Mouse (Mus musculus): Measurements from ENCODE around the gene Tollip.
A peak's percentile ranks its signal among the peaks of the same experiment; 100 is the strongest.

The Tollip gene

DNA sequence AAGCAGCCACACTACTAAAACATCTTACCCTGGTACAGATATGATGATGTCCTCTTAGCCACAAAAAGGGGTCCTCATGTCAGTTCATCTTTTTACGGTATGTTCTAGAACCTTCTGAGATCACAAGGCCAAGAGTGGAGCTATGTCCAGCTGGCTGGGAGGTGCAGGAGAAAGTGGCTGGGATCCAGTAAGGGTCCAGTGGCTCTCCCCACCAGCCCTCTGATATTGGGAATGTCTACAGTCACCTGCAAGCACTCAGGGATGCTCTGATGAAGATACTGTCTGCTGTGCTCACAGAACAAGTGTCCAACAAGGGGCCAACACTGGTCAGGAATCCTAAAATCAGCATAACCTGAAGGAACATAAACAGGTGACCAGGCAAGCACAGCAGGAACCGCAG is at the start of gene Tollip:
Gene Tollip (minus strand): TSS at position 101 of the 400 bp plus-strand sequence.
- DNase-seq (ENCODE audit: low read depth), result no peak

DNA sequence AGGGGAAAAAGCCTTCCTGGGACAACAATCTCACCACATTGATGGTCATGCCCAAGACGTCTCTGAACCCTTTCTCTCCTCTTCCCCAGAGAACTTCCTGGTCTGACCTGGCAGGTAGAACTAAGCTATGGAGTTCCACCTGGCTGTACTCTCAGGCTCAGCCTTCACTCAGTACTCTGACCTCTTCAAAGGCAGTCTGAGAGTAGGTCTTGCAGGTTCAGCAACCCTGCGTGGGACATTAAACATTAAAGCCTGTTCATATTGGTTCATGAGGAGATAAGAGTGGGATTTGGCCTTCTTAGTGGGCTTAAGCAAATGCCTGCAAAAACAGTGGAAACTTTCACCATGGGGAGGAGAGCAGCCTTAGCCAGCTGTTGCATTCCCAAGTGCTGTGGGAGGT is 48.0 kb upstream of the Tollip start:
- no peak for DNase-seq (ENCODE audit: low read depth)

DNA sequence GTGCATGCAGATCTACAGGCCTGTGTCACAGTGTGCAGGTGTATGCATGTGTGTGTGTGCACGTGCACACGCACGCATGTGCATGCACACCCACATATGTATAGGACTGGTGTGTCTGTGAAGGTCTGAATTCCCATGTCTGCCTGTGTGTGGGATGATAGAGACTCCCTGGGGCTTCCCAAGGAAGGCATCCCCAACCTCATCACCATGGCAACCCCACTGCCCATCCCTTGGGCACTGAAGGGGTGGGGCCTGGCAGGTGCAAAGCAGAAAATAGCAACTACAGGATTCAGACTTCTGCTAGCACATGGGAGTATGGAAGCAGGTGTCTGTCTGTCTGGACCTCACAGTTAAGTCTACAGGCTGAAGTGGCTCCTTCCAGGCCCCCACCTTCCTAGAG is 44.2 kb upstream of the Tollip start:
- no peak for DNase-seq (ENCODE audit: low read depth)

DNA sequence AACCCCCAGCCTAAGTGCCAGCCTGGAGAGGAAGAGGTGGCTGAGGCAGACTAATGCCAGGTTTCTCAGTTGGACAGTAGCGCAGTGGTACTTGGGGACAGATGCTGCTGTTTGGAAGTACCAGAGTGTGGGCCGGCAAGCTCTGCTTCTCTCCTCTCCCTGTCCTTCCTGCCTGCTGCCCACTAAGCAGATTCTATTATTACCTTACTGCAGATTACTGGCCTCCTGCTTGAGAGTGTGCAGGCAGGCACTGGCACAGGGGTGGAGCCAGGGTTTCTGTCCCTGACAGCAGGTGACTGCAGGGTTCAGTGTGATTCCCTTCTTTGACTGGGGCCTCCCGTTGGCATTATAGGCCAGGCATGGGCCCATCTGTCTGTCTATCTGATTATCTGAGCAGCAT is 43.2 kb upstream of the Tollip start:
- no peak for DNase-seq (ENCODE audit: low read depth)

DNA sequence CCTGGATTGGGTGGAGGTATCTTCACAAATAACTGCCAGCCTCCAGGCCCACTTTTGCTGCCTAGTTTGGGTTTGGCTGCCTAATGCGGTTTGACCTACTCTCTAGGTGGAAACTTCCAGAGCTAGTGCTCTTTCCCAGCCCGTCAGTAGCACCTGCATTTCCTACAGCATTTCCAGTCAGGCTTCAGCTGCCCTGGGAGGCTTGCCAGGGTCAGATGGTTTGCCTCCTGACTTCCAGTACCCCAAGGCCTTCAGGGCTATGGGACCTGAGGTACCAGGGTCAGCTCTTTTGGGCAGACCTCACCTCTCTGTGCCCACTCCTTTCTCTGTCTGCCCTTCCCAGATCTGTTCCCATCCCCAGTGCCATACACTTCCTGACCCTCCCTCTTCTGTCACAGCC is 42.6 kb upstream of the Tollip start:
- no peak for DNase-seq (ENCODE audit: low read depth)

DNA sequence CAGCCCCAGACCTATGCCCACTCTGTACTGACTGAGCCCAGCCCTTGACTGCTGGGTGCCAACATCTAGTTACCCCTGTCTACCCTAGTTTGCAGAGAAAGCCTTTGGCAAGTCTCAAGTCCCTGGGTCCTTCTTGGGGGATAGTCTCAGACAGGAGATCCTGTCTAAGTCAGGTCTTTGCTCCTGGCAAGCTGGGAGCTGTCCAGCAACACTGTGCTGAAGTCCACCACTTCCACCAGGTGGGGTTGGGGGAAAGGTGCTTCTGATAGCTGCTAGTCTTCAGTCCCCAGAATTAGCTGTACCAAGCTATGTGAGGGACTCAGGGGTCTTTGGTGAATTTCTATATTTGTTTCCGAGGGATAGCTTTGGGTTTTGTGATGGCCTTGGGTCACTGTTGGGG is 40.8 kb upstream of the Tollip start:
- DNase-seq (ENCODE audit: low read depth), result peak; percentile 17

DNA sequence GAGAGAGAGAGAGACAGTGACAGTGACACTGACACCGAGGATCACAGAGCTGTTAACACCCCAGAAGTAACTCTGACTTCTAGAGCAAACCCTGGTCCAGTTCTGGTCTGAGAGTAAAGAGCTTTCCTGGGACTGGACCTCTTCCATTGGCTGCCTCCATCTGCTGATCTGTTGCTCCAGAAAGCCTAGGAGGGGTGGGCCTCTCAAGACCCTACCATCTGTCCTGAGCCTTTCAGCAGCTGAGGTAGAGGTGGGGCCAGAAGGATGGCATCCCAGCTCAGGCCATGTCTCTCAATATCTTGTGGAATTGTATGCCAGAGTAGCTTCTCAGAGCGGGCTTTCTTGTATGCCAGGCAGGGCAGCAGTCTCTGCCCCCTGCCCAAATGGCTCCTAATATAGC is 39.9 kb upstream of the Tollip start:
- no peak for DNase-seq (ENCODE audit: low read depth)

DNA sequence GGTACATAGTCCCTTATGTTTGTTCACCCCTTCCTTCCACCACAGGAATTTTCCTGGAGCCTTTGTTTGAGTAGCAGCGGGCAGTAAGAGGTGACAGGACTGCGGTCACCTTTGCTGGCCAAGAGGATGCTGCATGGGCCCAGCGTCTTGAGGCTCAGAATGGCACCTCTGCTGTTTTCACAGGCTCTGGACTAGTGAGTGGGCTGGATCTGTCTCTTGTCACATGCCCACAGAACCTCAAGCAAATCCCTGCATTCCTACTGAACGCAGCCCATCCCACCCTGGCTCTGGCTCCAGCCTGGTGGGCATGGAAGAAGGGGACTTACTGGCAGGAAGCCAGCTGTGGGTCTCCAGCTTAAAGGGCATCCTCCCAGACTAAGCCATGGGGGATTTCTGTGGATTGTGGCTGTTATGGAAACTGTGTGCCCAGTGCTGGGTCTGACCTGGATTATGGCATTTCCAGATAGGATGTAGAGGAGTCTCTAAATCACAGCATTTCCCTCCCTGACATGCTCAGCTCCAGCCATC is 39.3 kb upstream of the Tollip start:
- no peak for DNase-seq (ENCODE audit: low read depth)

DNA sequence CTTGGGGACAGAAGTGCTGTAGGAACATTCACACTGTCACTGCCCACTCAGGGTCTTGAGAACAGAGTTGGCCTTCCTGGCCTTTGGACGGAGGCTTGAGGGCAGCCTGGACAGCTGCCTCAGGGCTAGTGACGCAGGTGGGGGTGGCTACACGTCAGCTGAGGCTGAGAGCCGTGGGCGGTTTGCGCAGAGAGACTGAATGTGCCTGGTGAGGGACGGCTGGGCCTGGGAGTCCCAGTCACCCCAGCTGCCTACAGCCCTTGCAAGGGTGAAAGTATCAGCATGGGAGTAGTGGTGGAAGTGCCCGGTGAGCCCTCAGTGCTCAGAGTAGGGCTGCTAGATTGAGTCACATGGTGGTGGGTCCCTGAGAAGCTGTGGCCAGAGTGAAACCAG is 37.9 kb upstream of the Tollip start:
- no peak for DNase-seq (ENCODE audit: low read depth)

DNA sequence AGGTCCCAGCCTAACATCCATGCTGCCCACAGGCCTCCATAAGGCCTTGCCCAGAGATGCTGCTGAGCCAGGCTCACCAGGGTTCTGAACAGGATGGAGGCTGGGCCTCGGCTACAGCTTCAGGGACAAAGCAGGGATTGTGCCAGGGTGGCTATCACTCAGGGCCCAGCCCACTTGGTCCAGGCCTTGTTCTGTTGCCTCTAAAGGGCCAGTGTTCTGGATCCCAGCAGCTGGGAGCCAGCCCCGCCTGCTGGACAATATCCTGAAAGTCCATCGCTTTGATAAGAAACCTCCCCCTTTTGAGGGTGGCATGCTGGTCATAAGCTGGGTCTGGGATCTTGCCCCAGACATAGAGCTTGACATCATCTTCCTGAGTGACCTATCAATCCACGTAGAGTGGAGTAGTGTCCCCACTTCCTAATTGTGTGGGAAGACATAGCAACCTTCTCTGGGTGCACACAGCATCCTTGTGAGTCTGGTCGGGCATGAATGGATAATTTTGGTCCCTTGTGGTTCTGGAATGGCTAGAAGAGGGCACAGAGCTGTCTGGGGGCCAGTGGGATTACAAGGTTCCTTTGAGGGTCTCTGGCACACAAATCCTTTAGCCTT is 37.4 kb upstream of the Tollip start:
- DNase-seq (ENCODE audit: low read depth), result no peak

DNA sequence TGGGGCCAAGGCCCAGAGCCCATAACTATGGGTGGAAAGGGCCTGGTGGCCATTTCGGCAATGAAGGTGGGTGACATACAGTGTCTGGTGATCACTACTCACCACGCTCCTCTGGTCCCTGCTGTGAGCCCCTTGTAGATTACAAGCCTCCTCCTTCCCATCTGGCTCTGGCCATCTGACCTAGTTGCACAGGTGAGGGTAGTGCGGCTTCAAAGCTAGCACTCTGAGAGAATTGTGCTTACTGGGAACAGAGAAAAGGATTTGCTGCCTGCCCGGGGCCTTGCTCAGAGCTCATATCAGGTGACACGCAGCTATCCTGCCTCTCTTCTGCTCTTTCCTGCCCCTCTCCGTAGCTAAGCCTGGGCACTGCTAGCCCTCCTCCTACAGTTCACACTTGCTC is 35.3 kb upstream of the Tollip start:
- DNase-seq (ENCODE audit: low read depth), result no peak

DNA sequence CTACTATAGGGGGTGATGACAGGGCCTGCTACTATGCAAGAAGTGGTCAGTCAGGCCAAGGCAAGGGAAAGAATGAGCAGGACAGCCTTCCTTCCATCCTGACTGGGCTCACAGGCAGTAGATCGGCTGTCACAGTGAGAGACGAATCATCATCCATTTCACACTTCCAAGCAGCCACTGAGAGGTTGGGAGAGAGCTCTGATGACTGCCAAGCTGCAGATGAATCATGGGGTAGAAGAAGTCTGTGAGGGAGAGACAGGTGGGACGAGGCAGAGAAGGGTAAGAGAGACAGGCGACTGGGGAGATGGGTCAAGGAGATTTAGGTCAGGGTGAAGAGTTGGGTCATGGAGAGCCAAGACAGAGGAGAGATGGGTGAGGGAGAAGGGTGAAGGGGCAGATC is 34.6 kb upstream of the Tollip start:
- DNase-seq (ENCODE audit: low read depth), result no peak

DNA sequence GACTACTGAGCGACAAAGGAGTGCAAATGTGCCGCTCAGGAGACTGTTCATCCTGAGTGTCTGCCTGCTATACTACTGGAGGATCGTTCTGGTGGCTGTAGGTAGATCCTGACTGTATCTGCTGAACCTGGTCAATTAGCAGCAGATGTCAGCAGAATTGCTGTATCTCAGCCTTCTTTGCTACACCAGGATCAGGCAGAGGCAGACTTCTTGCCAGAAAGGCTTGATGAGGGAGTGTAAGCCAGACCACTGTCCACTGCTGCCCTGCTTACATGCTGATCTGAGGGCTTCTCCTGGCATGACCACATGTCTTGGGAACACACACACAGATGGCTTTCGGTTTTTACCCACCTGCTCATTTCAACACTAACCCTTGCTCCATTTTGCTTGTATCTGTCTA is 33.5 kb upstream of the Tollip start:
- no peak for DNase-seq (ENCODE audit: low read depth)

DNA sequence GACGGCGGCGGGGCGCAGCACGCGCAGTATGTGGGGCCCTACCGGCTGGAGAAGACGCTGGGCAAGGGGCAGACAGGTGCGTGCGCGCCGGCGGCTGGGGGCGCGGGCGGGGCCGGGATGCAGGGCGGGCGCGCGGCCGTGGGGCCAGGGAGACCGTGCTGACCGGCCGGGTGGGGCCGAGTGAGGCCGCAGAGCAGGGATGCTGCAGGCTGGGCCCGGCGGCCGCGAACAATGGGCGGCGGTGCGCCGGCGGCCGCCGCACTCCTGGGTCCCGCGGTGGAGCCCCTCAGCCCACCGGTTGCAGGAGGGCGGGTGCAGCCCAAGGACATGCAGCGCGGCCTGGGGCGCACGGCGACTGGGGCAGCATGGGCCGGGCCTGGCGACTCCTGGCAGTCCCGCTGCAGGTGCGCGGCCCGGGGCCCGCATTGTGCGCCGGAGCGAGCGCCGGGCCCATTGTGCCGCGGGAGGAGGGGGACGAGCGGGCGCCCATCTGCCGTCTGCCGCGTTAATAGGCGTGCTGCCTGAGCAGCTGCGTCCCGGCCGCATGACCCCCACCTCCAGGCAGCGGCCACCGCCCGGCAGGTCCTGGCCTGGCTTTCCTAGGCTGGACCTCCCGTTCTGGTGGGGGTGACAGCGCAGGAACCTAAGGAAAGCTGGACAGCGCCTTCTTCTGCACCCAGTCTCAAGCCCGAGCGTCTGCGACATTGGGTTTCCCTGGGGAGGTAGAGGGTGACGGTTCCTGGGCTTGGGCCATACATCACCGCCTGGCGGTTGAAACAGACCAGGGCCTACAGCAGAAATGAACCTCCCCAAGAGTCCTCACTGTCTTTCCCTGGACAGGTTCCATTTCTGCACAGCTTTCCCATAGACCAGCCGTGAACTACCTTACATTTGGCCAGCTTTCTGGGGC is 32.1 kb upstream of the Tollip start:
- no peak for DNase-seq (ENCODE audit: low read depth)

DNA sequence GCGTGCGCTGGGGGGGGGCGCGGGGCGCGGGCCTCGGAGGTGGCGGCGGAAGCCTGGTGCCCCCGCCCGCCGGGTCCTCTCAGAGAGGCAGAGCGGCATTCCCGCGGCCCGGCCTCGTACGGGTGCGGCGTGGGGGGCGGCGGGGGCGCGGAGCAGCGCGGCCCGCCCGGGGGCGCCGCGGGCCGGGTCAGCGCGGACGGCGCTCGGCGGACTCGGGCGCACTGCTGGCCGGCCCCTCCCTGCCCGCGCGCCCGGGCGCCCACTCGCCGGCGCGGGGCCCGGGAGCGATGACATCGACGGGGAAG is 31.4 kb upstream of the Tollip start:
- no peak for DNase-seq (ENCODE audit: low read depth)

DNA sequence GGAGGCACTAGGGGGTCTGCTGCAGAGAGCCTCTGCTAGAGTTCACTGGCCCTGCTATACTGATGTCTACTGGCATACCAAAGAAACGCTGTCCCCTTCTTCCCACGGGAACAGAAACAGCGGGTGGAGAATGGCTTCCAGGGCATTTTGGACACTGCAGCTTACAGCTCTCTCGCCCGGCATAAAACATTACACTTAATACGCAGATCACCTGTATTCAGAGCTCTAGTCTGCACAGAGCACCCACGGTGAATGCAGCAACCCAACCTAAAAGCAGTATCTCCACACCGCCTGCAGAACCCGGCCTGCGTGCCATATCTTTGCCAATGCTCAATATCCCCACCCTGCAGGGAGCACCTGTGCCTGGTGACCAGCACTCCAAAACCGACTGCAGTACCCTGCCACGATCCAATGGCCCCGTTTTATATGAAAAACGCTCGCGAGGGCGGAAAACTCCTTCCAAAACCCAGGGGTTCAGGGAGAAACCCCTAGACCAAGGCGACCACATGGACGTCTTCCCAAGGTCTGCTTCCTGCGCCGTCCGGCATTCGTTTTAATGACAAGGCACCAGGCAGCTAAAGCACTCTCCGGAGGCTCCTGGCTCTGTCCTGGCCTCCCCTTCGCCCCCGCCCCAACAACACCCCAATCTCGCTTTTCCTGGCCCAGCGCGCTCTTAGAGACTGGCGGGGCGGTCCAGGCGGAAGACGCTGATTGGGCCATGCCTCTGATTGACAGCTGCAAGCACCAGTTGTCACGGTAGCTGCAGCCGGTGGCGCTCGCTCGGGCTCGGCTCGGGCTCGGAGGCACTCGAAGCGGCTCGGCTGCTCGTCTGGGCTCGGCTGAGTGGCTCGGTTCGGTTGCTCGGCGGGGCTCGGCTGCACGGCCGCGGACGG is 30.8 kb upstream of the Tollip start, which contains the start of gene Brsk2:
Gene Brsk2 (plus strand): TSS at position 846 of the 893 bp plus-strand sequence.
- DNase-seq (ENCODE audit: low read depth), result peak; percentile 63

DNA sequence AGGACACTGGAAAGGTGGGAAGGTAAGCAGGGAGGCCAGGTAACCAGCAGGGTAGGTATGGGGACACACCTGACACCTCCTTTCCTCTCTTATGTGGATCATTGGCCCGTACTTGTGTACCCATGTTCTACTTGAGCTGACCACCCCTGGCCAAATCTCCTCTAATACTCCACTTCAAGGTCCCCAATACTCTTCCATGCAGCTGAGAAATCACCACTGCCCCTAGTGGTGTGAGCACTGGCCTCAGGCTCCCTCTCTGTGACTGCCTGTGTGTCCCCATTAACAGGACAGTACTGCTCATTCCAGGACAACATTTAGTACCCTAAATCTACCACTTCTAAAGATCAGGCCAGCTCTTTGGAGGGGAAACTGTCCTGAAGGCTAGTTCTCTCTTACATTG is 29.7 kb upstream of the Tollip start:
- DNase-seq (ENCODE audit: low read depth), result no peak

DNA sequence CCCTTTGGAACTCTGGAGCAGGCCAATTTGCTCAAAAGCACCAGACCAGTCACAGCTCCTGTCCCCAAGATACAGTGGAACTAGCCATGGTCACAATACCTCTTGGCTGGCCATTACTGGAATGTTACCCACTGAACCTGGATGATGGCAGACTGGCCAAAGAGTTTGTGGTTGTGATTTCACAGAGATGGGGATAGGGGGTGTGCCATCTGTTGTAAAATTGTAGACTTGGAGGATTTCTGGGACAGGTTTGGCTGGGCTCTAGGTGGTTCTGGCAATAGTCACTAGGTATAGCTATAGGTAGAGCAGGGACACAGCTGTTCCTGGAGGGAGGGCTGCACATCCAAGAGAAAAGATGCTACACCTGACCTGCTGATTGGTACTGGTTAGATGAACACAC is 29.2 kb upstream of the Tollip start:
- DNase-seq (ENCODE audit: low read depth), result no peak

DNA sequence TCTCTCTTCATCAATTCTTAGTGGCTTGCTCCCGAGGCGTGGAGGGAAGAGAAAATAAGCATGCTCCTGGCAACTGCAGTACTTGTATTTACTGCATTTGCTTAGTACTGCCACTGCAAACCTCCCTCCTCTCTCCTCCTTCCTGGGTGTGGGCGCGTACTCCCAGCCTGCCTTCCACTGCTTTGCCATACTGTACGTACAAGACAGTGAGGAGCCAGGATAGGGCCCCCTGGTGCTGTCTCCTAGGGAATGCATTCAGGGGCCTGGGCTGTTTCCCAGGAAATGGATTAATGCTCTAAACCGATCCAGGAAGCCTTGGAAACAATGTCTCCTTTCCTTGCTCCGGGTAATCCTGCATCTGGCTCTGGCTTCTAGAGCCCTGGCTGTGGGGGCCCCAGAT is 27.6 kb upstream of the Tollip start:
- DNase-seq (ENCODE audit: low read depth), result no peak

DNA sequence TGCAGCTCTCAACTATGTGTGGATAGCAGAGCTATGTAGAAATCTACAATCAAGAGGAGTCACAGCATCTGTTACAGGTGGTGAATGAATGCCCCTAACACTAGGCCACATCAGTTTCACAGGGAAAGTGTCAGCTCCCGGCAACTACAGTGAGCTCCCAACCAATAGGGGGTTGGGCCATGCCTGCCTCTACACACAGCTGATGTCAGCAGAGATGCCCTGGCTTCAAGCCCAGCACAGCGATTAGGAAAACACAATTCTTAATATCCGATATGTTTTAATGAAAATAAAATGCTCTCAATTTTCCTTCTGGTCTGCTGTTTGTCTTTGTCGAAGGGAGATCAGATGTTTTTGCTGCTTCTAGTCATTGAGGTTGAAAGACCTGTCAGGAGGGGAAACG is 25.1 kb upstream of the Tollip start:
- no peak for DNase-seq (ENCODE audit: low read depth)

DNA sequence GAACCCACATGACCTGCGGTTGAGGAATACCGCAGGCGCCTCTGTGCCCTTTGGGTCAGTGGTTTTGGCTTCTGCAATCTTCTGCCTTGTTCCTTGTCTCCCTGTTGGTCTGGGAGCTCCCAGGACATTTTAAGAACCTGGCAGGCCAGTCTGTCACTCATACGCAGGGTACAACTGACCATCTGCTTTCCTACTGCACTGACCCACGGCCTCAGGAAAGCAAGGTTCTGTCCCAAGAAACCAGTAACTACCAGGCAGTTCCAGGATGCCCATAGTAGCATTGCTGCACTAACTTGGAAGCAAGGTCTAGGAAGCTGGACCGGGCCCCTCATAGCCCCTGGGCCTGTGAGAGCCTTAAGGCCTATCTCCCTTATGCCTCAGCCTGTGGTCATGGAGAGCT is 16.6 kb upstream of the Tollip start:
- DNase-seq (ENCODE audit: low read depth), result no peak

DNA sequence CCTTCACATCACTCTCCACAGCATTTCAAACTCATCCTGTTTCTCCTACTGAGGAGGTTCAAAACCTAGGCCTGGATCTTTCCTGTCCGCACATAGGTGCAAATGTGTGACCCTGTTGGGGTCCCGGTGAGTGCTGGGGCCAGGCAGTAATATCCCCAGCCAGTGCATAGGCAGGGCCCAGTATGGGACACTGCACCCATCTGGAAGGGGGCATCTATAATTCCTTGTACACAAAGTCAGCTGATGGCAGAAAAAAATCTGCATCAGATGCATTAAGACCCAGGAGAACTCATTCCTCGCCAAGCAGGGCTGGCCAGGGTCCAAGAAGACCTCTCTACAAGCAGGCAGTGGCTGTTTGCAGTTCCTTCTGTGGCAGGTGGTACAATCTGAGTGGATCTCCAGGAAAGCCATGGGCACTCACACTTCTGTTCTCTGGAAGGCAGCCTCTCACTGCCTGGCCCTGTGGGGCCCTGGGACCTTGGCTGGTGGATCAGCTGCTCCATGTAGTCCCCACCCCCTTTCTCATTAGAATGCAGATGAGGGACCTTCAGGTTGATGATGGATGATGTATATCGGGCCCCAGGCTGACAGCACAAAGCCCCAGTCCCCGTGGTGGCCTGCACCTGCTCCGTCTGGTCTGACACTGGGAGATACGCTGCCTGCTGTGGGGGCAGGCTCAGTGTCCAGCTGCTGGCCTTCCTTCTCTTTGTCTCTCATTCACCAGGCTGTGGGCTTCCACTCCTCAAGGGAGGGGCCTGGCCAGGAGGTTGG is 16.0 kb upstream of the Tollip start:
- no peak for DNase-seq (ENCODE audit: low read depth)

Data from c-Kit-positive CD71-negative TER-119-negative erythroid progenitor cells, embryonic 14.5 days (primary cell).